Mouse (Mus musculus): ENCODE results near the gene Tut7.
A peak's percentile ranks its signal among the peaks of the same experiment; 100 is the strongest.
"Not testable (repeated sequence)": the region's sequence is repeated elsewhere in the genome, so short reads cannot be mapped to it uniquely, and the experiment has no call there.

Gene Tut7

GRCm38 (mm10) chr13:59766786-59767515 is 56.0 kb downstream of the Tut7 start:
- DNase-seq (ENCODE audit: low spot score in 2 of 2): no peak

GRCm38 (mm10) chr13:59762791-59763190 is 60.2 kb downstream of the Tut7 start:
- no peak for DNase-seq (ENCODE audit: low spot score in 2 of 2)

DNA sequence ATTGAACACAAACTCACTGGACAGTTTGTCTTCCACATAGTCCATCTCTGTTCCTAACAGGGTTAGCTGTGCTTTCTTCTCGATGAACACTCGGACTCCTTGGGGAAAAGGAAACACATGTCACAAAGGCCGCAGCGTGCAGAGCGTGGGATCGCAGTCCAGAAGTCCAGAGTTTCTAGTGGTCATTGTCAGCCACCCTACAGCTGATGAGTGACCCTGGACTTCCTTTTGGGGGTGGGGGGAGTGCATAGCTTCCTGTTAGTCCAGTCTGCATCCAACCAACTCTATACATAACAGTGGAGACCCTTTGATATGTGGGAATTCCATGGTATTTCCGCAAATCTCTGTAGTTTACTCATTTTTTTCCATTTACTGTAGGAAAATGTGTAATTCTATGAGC is 66.0 kb downstream of the Tut7 start:
- no peak for DNase-seq (ENCODE audit: low spot score in 2 of 2)

DNA sequence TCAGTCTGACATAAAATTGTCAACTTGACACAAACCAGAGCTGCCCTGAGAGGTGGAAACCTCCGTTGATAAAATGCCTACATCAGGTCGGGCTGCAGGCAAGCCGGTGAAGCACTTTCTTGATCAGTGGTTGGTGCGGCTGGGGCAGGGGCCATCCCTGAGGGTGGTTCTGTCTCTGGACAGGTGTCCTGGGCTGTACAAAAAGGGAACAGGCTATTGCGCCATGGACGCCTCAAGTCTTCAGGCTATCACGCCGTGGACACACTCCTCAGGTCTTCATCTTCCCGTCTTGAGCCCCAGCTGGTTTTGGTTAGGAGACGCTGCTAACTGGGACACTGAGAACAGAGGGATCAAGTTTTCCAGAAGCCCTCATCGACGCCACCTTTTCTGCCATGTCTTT is 72.6 kb downstream of the Tut7 start:
- DNase-seq (ENCODE audit: low spot score in 2 of 2): no peak

DNA sequence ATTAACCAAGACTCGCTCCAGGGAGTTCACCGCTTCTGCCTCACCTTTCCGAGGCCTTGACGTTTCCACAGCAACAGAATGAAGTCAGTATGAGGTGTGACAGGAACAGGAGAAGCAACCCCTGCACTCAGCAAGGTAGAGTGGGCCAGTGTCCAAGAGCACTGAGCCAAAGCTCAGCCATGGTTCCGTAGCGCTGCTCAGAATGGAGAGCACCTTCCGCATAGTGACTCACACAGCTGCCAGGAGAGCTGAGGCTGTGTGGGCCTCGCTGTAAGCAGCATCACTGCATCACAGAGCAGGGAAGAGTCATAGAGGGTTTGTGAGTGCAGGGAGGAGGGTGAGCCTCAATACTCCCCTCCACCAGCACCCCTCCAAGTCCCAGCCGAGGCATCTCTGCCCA is 76.2 kb downstream of the Tut7 start, which contains the start of gene 1700014D04Rik:
Gene 1700014D04Rik, minus strand, starts transcription at position 42 of the 400 bp plus-strand sequence.
- peak; percentile 51 to 71 for DNase-seq (ENCODE audit: low spot score in 2 of 2)

- DNase-seq (ENCODE audit: low spot score in 2 of 2): no peak
These were observed 76.8 kb downstream of the Tut7 start for GRCm38 (mm10) chr13:59746164-59746563.

GRCm38 (mm10) chr13:59745462-59745861 is 77.5 kb downstream of the Tut7 start:
- no peak for DNase-seq (ENCODE audit: low spot score in 2 of 2)

DNA sequence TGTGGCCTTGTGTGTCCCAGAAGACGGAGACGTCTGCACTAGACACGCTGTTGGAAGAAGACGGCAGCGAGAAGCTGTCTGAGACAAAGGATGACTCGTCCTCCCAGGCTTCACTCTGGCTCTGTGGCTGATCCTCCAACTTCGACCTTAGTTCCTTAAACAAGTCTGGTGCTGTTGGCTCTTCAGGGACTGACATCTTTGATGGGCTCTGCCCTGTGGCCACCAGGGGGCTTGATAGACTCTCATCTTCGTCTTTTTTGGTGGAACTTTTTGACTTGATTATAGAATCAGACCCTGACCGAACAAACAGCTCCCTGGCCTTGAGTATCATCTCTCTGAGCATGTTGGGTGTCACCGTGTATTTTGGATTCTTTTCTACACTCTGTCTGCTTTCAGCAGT is 81.2 kb downstream of the Tut7 start:
- no peak for DNase-seq (ENCODE audit: low spot score in 2 of 2)

DNA sequence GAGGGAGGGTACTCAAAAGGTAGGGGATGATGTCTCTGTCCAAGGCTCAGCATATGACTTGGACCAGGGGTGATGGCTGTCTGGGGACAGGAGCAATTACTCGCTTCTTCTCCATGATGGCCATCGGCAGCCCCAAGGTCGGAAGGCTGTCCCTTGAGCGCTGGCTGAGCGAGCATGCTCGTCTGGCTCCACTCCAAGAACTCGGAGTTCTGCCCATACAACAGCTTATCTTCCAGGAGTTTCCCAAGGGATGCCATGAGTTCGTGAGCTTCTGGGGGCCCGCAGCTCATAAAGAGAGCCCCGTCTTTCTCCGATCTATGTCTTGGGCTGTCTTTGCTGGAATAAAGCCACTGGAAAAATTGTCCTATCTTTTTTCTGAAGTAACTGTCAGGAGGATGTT is 81.9 kb downstream of the Tut7 start:
- DNase-seq (ENCODE audit: low spot score in 2 of 2): no peak

- no peak for DNase-seq (ENCODE audit: low spot score in 2 of 2)
These were observed 83.5 kb downstream of the Tut7 start for GRCm38 (mm10) chr13:59739397-59739796.

- DNase-seq (ENCODE audit: low spot score in 2 of 2): no peak
These were observed 84.5 kb downstream of the Tut7 start for GRCm38 (mm10) chr13:59738455-59738854.

DNA sequence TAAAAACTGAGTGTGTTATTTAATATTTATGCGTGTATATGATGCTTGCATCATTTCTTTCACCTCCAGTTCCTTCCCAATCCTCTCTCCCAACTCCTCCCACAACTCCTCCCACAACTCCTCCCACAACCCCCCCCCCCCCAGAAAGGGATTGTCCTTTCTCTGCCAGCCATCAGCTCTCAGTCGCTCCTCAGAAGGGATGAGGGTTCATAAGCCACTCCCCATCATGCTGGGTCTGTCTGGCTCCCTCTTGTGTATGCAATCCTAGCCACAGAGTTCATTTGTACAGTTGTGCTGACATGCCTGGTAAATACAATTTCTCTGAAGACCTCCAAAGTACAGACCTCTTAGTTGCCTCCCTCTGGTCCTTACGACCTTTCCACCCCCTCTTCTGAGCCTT is 87.8 kb downstream of the Tut7 start:
- DNase-seq (ENCODE audit: low spot score in 2 of 2): no peak

DNA sequence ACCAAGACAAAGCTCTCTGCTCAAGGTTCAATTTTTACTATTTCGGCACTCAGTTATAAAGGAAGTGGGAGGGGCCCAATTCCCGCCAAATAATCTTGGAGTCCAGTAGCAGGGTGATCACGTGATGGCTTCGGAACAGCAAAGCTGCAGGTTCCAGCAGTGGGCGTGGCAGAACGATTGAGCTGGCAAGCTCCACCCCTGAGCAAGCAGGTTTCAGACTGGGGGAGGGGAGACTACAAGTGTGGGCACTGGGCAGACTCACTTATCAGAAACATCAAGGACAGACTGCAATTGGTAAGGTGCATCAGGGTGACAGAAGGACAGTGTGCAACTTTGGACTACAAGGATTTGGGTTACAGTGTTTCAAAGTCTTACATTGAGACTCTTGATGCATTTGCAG is 88.6 kb downstream of the Tut7 start:
- DNase-seq (ENCODE audit: low spot score in 2 of 2): not testable (repeated sequence)

DNA sequence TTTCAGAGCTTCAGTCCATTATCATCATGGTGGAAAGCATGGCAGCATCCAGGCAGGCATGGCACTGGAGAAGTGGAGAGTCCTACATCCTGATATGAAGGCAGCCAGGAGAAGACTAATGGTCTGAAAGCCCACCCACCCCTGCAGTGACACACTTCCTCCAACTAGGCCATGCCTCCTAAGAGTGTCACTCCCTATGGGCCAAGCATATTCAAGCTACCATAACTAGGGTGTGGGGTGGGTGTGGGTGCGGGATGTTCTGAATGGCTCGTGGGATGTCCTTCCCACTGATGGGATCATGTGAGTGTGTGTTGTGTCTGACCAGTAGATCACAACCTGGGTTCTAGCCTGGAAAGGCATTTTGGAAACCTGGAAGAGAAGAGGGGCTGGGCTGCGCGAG is 89.0 kb downstream of the Tut7 start:
- no peak for DNase-seq (ENCODE audit: low spot score in 2 of 2)

GRCm38 (mm10) chr13:59731652-59732051 is 91.3 kb downstream of the Tut7 start, which contains the start of gene Spata31d1d:
TSS of gene Spata31d1d (minus strand) at chr13:59731752.
- DNase-seq (ENCODE audit: low spot score in 2 of 2): no peak

DNA sequence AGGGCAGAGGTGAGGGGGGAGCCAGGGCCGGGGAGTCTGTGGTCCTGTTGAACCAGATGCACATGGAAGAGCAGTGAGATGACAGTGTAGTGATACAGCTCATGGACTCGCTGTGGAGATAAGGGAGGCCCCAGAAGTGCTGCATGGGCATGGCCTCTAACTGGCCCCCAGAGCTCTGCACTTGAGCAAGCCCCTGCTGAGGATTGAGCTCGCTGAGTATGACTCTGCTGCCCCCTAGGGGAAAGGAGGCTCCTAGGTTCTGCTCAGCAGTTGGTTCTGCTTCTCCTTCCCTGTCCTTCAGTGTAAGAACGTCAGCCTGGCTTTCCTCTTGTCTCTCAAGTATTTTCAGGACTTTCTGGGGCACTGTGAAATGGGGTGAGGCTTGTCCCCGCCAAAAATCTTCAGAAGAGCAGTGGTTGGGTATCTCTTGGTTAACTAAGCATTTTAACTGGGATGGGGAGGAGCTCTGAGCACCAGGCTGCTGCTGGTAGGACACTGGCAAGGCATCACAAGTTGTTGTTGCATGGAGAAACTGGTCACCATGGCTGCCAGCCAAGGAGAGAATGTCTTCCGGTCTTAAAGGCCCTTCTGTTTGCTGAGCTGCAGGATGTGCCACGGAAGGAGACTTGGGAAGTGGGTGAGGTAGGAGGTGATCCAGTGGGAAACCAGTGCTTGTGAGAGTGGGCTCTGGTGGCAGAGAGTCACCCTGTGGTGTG is 94.4 kb downstream of the Tut7 start:
- DNase-seq (ENCODE audit: low spot score in 2 of 2): peak; percentile 67 to 70

GRCm38 (mm10) chr13:59726139-59726867 is 96.6 kb downstream of the Tut7 start:
- no peak for DNase-seq (ENCODE audit: low spot score in 2 of 2)

GRCm38 (mm10) chr13:59722089-59722488 is 100.9 kb downstream of the Tut7 start:
- not testable (repeated sequence) for DNase-seq (ENCODE audit: low spot score in 2 of 2)

Measured in right cerebral cortex, postnatal 36 days (tissue).